Mouse (Mus musculus) lung, embryonic 15.5 days (tissue): ENCODE measurements at regions not wholly inside any gene's neighbourhood (a gene's known extent, or its start where the extent isn't known, plus 50 kb on each side); places are given as distances from the start of the nearest gene placed in this dataset.

Experiments
- ATAC-seq: fragments of 200-750 bp; cut with Nextera tagmentation; 2 replicates; pipeline ENCODE4 v1.8.0; 2017; ENCODE audit warnings: moderate number of reproducible peaks, borderline replicate concordance; ENCODE audit not compliant: low FRiP score, low TSS enrichment; ENCODE audit errors: extremely low read depth
- H3K27ac ChIP-seq: fragments of 300-500 bp; sonication (generic); 2 replicates; pipeline ENCODE4 v1.5.1; 2015; ENCODE audit warnings: moderate library complexity, mild to moderate bottlenecking, inconsistent platforms
- H3K27me3 ChIP-seq: fragments of 300-500 bp; sonication (generic); 2 replicates; pipeline ENCODE4 v1.6.1; 2015; ENCODE audit warnings: inconsistent platforms
- H3K36me3 ChIP-seq: fragments of 300-500 bp; sonication (generic); 2 replicates; pipeline ENCODE4 v1.6.1; 2015; ENCODE audit warnings: inconsistent platforms
- H3K4me1 ChIP-seq: fragments of 300-500 bp; sonication (generic); 2 replicates; pipeline ENCODE4 v1.6.1; 2015; ENCODE audit warnings: inconsistent platforms
- H3K4me2 ChIP-seq: fragments of 300-500 bp; sonication (generic); 2 replicates; pipeline ENCODE4 v1.6.1; 2015; ENCODE audit warnings: inconsistent platforms, mild to moderate bottlenecking, moderate library complexity
- H3K4me3 ChIP-seq: fragments of 300-500 bp; sonication (generic); 2 replicates; pipeline ENCODE4 v1.5.1; 2015; ENCODE audit warnings: mild to moderate bottlenecking, inconsistent platforms
- H3K9ac ChIP-seq: fragments of 300-500 bp; sonication (generic); 2 replicates; pipeline ENCODE4 v1.6.1; 2015; ENCODE audit warnings: inconsistent platforms
- H3K9me3 ChIP-seq: fragments of 300-500 bp; sonication (generic); 2 replicates; pipeline ENCODE4 v1.6.1; 2016; ENCODE audit warnings: inconsistent platforms
- WGBS: fragments of 180-500 bp; shearing (Covaris S2); methylation state at CpG from one replicate; pipeline ENCODE4 v1.1.7; 2015; 5-methylcytosine and 5-hydroxymethylcytosine counted together

GRCm38 (mm10) chr15:52599511-52599910 lies 1285.2 kb upstream of the Gm7489 start:
- H3K36me3 ChIP-seq, result no peaks in the 10 kb centered on the region
- no peak overlapping the region for H3K4me3 ChIP-seq

GRCm38 (mm10) chr15:52599957-52600356 lies 1284.7 kb upstream of the Gm7489 start:
- no peak overlapping the region for H3K27ac ChIP-seq
- no peak overlapping the region for H3K4me2 ChIP-seq
- H3K4me3 ChIP-seq, result no peak overlapping the region
- H3K4me1 ChIP-seq, result no peaks in the 10 kb centered on the region
- no peak for ATAC-seq
- H3K9me3 ChIP-seq, result no peaks in the 10 kb centered on the region
- no peak overlapping the region for H3K9ac ChIP-seq
- no peaks in the 10 kb centered on the region for H3K27me3 ChIP-seq
- H3K36me3 ChIP-seq, result no peaks in the 10 kb centered on the region
- WGBS, result 58% methylated on average over 2 of the region's 2 CpGs

More at GRCm38 (mm10) chr15:52599511-52599910, 1285.2 kb upstream of the Gm7489 start:
- Histone ChIP-seq H3K27ac (no peak overlapping the region), H3K4me1 (no peaks in the 10 kb centered on the region), H3K9me3 (no peaks in the 10 kb centered on the region), H3K27me3 (no peaks in the 10 kb centered on the region), H3K4me2 (no peak overlapping the region), H3K9ac (no peak overlapping the region)
- ATAC-seq, result no peak

GRCm38 (mm10) chr15:52639790-52640189 lies 1244.9 kb upstream of the Gm7489 start:
- H3K27me3 ChIP-seq, result no peaks in the 10 kb centered on the region
- 71% methylated on average over 3 of the region's 3 CpGs for WGBS
- no peak overlapping the region for H3K4me3 ChIP-seq
- H3K36me3 ChIP-seq, result no peaks in the 10 kb centered on the region
- H3K4me2 ChIP-seq, result no peak overlapping the region
- no peak overlapping the region for H3K27ac ChIP-seq
- no peaks in the 10 kb centered on the region for H3K4me1 ChIP-seq
- H3K9me3 ChIP-seq, result no peaks in the 10 kb centered on the region
- no peak for ATAC-seq
- no peak overlapping the region for H3K9ac ChIP-seq

- WGBS, result 63% methylated on average over 2 of the region's 2 CpGs
- Histone ChIP-seq H3K4me2 (no peak overlapping the region), H3K36me3 (no peaks in the 10 kb centered on the region), H3K9me3 (no peaks in the 10 kb centered on the region), H3K4me1 (no peaks in the 10 kb centered on the region), H3K27ac (no peak overlapping the region), H3K9ac (no peak overlapping the region), H3K4me3 (no peak overlapping the region), H3K27me3 (no peaks in the 10 kb centered on the region)
- no peak for ATAC-seq
These were observed 1238.7 kb upstream of the Gm7489 start for GRCm38 (mm10) chr15:52645961-52646360.

DNA sequence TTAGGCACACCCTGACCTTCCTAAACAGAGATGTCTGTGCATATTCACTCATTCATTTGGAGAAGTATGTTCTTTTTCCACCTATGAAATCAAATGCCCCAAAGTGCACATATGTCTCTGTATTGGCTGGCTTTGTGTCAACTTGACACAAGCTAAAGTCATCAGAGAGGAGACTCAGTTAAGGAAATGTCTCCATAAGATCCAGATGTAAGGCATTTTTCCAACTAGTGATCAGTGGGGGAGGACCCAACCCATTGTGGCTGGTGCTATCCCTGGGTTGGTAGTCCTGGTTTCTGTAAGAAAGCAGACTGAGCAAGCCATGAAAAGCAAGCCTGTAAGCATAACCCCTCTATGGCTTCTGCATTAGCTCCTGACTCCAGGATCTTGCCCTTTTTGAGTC lies 1226.8 kb upstream of the Gm7489 start:
- Histone ChIP-seq H3K4me2 (no peak overlapping the region), H3K9me3 (no peaks in the 10 kb centered on the region), H3K27ac (no peak overlapping the region), H3K9ac (no peak overlapping the region), H3K4me1 (no peaks in the 10 kb centered on the region), H3K36me3 (no peaks in the 10 kb centered on the region), H3K4me3 (no peak overlapping the region), H3K27me3 (no peaks in the 10 kb centered on the region)
- no peak for ATAC-seq
